Mouse (Mus musculus) liver, embryonic 14.5 days (tissue): ENCODE results near the gene Gm10974. TPM values are rescaled to one million over a fixed set of nuclear protein-coding genes. Genes with fewer than 3 reads are reported as not detected.

Experiments
- ATAC-seq: fragments of 200-750 bp; cut with Nextera tagmentation; 2 replicates; pipeline ENCODE4 v1.8.0; 2017; ENCODE audit warnings: moderate number of reproducible peaks, mild to moderate bottlenecking, moderate library complexity; ENCODE audit not compliant: insufficient read depth
- DNase-seq, 3 experiments: peaks; one replicate each; pipeline ENCODE4 v3.0.0-alpha.2; 2012 to 2013; ENCODE audit warnings: low read depth in 3 of 3, low spot score in 3 of 3
- H3K27ac ChIP-seq: fragments of 300-500 bp; sonication (generic); 2 replicates; pipeline ENCODE4 v1.5.1; 2014; ENCODE audit warnings: moderate library complexity, mild to moderate bottlenecking, control low read depth, inconsistent platforms
- H3K27me3 ChIP-seq: fragments of 300-500 bp; sonication (generic); 2 replicates; pipeline ENCODE4 v1.6.1; 2014; ENCODE audit warnings: mild to moderate bottlenecking, low read length, moderate library complexity; ENCODE audit not compliant: control insufficient read depth, insufficient read depth
- H3K36me3 ChIP-seq: fragments of 300-500 bp; sonication (generic); replicated peaks from 2 replicates; pipeline ENCODE4 v1.6.1; 2014; ENCODE audit warnings: low read depth; ENCODE audit not compliant: control insufficient read depth, insufficient read depth
- H3K4me1 ChIP-seq, 2 experiments: fragments of 200-500 bp in 1 of 2; fragments of 300-500 bp in 1 of 2; sonication (generic) in 1 of 2; replicated peaks; 2 replicates each; pipeline ENCODE4 v1.6.1; 2012 to 2014; ENCODE audit warnings: antibody characterized with exemption in 1 of 2, inconsistent platforms in 1 of 2, low read length in 1 of 2; ENCODE audit not compliant: control insufficient read depth in 2 of 2, insufficient read depth in 2 of 2
- H3K4me2 ChIP-seq: fragments of 300-500 bp; sonication (generic); 2 replicates; pipeline ENCODE4 v1.6.1; 2014; ENCODE audit warnings: low read depth, mild to moderate bottlenecking, control low read depth, moderate library complexity
- H3K4me3 ChIP-seq, 2 experiments: fragments of 200-500 bp in 1 of 2; fragments of 300-500 bp in 1 of 2; sonication (generic) in 1 of 2; 2 replicates each; pipeline ENCODE4 v1.5.1; 2012 to 2014; ENCODE audit warnings: low read depth in 2 of 2, low read length in 2 of 2, mild to moderate bottlenecking in 2 of 2, control low read depth in 1 of 2, inconsistent platforms in 1 of 2, moderate library complexity in 1 of 2; ENCODE audit not compliant: insufficient read depth in 1 of 2
- H3K9ac ChIP-seq: fragments of 300-500 bp; sonication (generic); replicated peaks from 2 replicates; pipeline ENCODE4 v1.6.1; 2014; ENCODE audit warnings: mild to moderate bottlenecking, control low read depth, moderate library complexity
- H3K9me3 ChIP-seq: fragments of 300-500 bp; sonication (generic); 2 replicates; pipeline ENCODE4 v1.6.1; 2016; ENCODE audit warnings: low read length, mixed read lengths; ENCODE audit not compliant: control insufficient read depth
- CTCF ChIP-seq: IDR thresholded peaks from 2 replicates; pipeline ENCODE4 v1.5.1; 2016; ENCODE audit warnings: antibody characterized with exemption, low read depth, control low read depth
- EP300 ChIP-seq: IDR thresholded peaks from 2 replicates; pipeline ENCODE4 v1.6.1; 2016; ENCODE audit warnings: antibody characterized with exemption, low read depth
- WGBS: fragments of 180-500 bp; shearing (Covaris S2); extraction: QIAGEN DNeasy Blood & Tissue Kit; methylation state at CpG from one replicate; pipeline ENCODE4 v1.1.7; 2014; ENCODE audit not compliant: insufficient replicate concordance; 5-methylcytosine and 5-hydroxymethylcytosine counted together
- polyA plus RNA-seq, 2 experiments: library from polyadenylated mRNA; depleted of rRNA in 1 of 2; stranded (reverse) in 1 of 2; unstranded in 1 of 2; fragments of >200 nt; fragmentation: Nextera tagmentation in 1 of 2; extraction: Ambion mirVana in 1 of 2; gene quantifications; 2 replicates each; pipeline versions ENCODE4 v1.2.1 to v1.2.3; 2012 to 2014

Gene Gm10974
- polyA plus RNA-seq, 2 experiments = not detected

- Histone ChIP-seq H3K27me3 (no peaks in the 10 kb centered on the region), H3K4me1 (0 out of 4 replicates have a peak, but pooled peaks cover 0 to 2% of the 10 kb centered on the region in 2 experiments), H3K27ac (no peak overlapping the region), H3K4me3 (no peak overlapping the region), H3K36me3 (no peaks in the 10 kb centered on the region), H3K9ac (no peak overlapping the region), H3K4me2 (no peak overlapping the region), H3K9me3 (no peaks in the 10 kb centered on the region)
- 61% methylated on average over 9 of the region's 9 CpGs for WGBS
- TF ChIP-seq CTCF (no peak), EP300 (no peak)
- DNase-seq (no peak), ATAC-seq (no peak)
Measured at GRCm38 (mm10) chr7:66346959-66347663, 18.6 kb upstream of the Gm10974 start.

GRCm38 (mm10) chr7:66348588-66348987 is 17.1 kb upstream of the Gm10974 start:
- ATAC-seq = no peak
- WGBS = 77% methylated on average over 10 of the region's 10 CpGs

GRCm38 (mm10) chr7:66349670-66350069 is 16.0 kb upstream of the Gm10974 start:
- no peaks in the 10 kb centered on the region for H3K36me3 ChIP-seq
- no peak overlapping the region for H3K4me2 ChIP-seq
- WGBS = 63% methylated on average over 11 of the region's 11 CpGs
- no peak for ATAC-seq
- H3K27me3 ChIP-seq = no peaks in the 10 kb centered on the region
- H3K4me1 ChIP-seq = 0 out of 4 replicates have a peak, but pooled peaks cover 0 to 2% of the 10 kb centered on the region in 2 experiments
- no peaks in the 10 kb centered on the region for H3K9me3 ChIP-seq
- H3K27ac ChIP-seq = no peak overlapping the region
- no peak overlapping the region for H3K9ac ChIP-seq
- no peak for DNase-seq
- no peak overlapping the region for H3K4me3 ChIP-seq
- no peak for TF ChIP-seq CTCF
- TF ChIP-seq EP300 = no peak

More at GRCm38 (mm10) chr7:66348588-66348987, 17.1 kb upstream of the Gm10974 start:
- Histone ChIP-seq H3K4me2 (no peak overlapping the region), H3K27me3 (no peaks in the 10 kb centered on the region), H3K4me3 (no peak overlapping the region), H3K27ac (no peak overlapping the region), H3K9me3 (no peaks in the 10 kb centered on the region), H3K4me1 (0 out of 4 replicates have a peak, but pooled peaks cover 0 to 2% of the 10 kb centered on the region in 2 experiments), H3K9ac (no peak overlapping the region), H3K36me3 (no peaks in the 10 kb centered on the region)
- TF ChIP-seq EP300 (no peak), CTCF (no peak)
- DNase-seq = no peak

- TF ChIP-seq CTCF (no peak), EP300 (no peak)
- Histone ChIP-seq H3K27me3 (no peaks in the 10 kb centered on the region), H3K4me2 (no peak overlapping the region), H3K36me3 (no peaks in the 10 kb centered on the region), H3K27ac (no peak overlapping the region), H3K4me3 (no peak overlapping the region), H3K9me3 (no peaks in the 10 kb centered on the region), H3K9ac (no peak overlapping the region), H3K4me1 (peaks cover 3 to 6% of the 10 kb centered on the region in 2 experiments; a peak in 3 of 4 replicates)
- WGBS = 62% methylated on average over 4 of the region's 4 CpGs
- DNase-seq = no peak
- no peak for ATAC-seq
Measured at GRCm38 (mm10) chr7:66351074-66351473, 14.6 kb upstream of the Gm10974 start.

GRCm38 (mm10) chr7:66354911-66355310 is 10.8 kb upstream of the Gm10974 start:
- Histone ChIP-seq H3K27ac (no peak overlapping the region), H3K9me3 (no peaks in the 10 kb centered on the region), H3K27me3 (no peaks in the 10 kb centered on the region), H3K4me2 (no peak overlapping the region), H3K4me1 (peaks cover 6 to 12% of the 10 kb centered on the region in 2 experiments; a peak in 3 of 4 replicates), H3K36me3 (no peaks in the 10 kb centered on the region), H3K4me3 (no peak overlapping the region), H3K9ac (no peak overlapping the region)
- 36% methylated on average over 3 of the region's 3 CpGs for WGBS
- no peak for TF ChIP-seq EP300
- TF ChIP-seq CTCF = no peak
- no peak for DNase-seq
- no peak for ATAC-seq
